Mouse (Mus musculus) MEL (cell line): Measurements from ENCODE around the gene Cacna1g. TPM values are rescaled to one million over a fixed set of nuclear protein-coding genes. Genes with fewer than 3 reads are reported as not detected.

Experiments used
- DNase-seq: peaks from one replicate; pipeline ENCODE4 v3.0.0; 2011; ENCODE audit warnings: low read depth, low spot score
- H3K27ac ChIP-seq: 2 replicates; pipeline ENCODE4 v1.5.1; 2012; ENCODE audit warnings: low read depth, mild to moderate bottlenecking, control low read depth, low read length, moderate library complexity; ENCODE audit not compliant: control insufficient read depth
- H3K27me3 ChIP-seq, 2 experiments: fragments of 150-350 bp in 1 of 2; sonication (generic) in 1 of 2; 2 replicates each; pipeline ENCODE4 v1.6.1; 2012; ENCODE audit warnings: low read length in 2 of 2, mild to moderate bottlenecking in 2 of 2, improper control_type of control experiment in 1 of 2, moderate library complexity in 1 of 2; ENCODE audit not compliant: insufficient read depth in 2 of 2, control insufficient read depth in 1 of 2
- H3K36me3 ChIP-seq, 2 experiments: 2 replicates each; pipeline ENCODE4 v1.6.1; 2012 to 2014; ENCODE audit warnings: low read length in 2 of 2, improper control_type of control experiment in 1 of 2, inconsistent platforms in 1 of 2, mild to moderate bottlenecking in 1 of 2; ENCODE audit not compliant: insufficient read depth in 2 of 2, control insufficient read depth in 1 of 2
- H3K4me1 ChIP-seq, 2 experiments: fragments of 150-350 bp in 1 of 2; sonication (generic) in 1 of 2; 2 replicates each; pipeline ENCODE4 v1.6.1; 2012; ENCODE audit warnings: low read length in 2 of 2, improper control_type of control experiment in 1 of 2, mild to moderate bottlenecking in 1 of 2; ENCODE audit not compliant: insufficient read depth in 2 of 2, control insufficient read depth in 1 of 2
- H3K4me3 ChIP-seq, 2 experiments: fragments of 150-350 bp in 1 of 2; sonication (generic) in 1 of 2; 2 replicates each; pipeline ENCODE4 v1.5.1; 2012; ENCODE audit warnings: low read depth in 2 of 2, low read length in 2 of 2, mild to moderate bottlenecking in 2 of 2, moderate library complexity in 2 of 2, control low read depth in 1 of 2, improper control_type of control experiment in 1 of 2; ENCODE audit not compliant: control insufficient read depth in 1 of 2, insufficient read depth in 1 of 2
- H3K79me2 ChIP-seq: 2 replicates; pipeline ENCODE4 v1.6.1; 2012; ENCODE audit warnings: mild to moderate bottlenecking, low read length, moderate library complexity; ENCODE audit not compliant: control insufficient read depth, poor library complexity, insufficient read depth
- H3K9ac ChIP-seq: 2 replicates; pipeline ENCODE4 v1.6.1; 2012; ENCODE audit warnings: low read depth, mild to moderate bottlenecking, control low read depth, low read length, moderate library complexity; ENCODE audit not compliant: control insufficient read depth, poor library complexity, severe bottlenecking
- H3K9me3 ChIP-seq: fragments of 150-350 bp; sonication (generic); replicated peaks from 2 replicates; pipeline ENCODE4 v1.6.1; 2012; ENCODE audit warnings: mild to moderate bottlenecking, low read length, improper control_type of control experiment, moderate library complexity; ENCODE audit not compliant: insufficient read depth
- CTCF ChIP-seq, 3 experiments: IDR thresholded peaks in 2 of 3; conservative IDR thresholded peaks in 1 of 3; 2 replicates each; pipeline ENCODE4 v1.5.1; 2011 to 2012; ENCODE audit warnings: low read length in 3 of 3, low read depth in 2 of 3, mild to moderate bottlenecking in 2 of 3, improper control_type of control experiment in 1 of 3, inconsistent platforms in 1 of 3, mixed read lengths in 1 of 3, moderate library complexity in 1 of 3; ENCODE audit not compliant: control insufficient read depth in 1 of 3, insufficient read depth in 1 of 3, poor library complexity in 1 of 3, severe bottlenecking in 1 of 3
- ELF1 ChIP-seq: IDR thresholded peaks from 2 replicates; pipeline ENCODE4 v1.6.1; 2014; ENCODE audit warnings: low read depth, mild to moderate bottlenecking, inconsistent platforms, low read length, improper control_type of control experiment, moderate library complexity
- HCFC1 ChIP-seq: IDR thresholded peaks from 2 replicates; pipeline ENCODE4 v1.6.1; 2012; ENCODE audit warnings: low read depth, mild to moderate bottlenecking, inconsistent platforms, low read length, improper control_type of control experiment, moderate library complexity
- MAZ ChIP-seq: IDR thresholded peaks from 2 replicates; pipeline ENCODE4 v1.6.1; 2012; ENCODE audit warnings: low read depth, mild to moderate bottlenecking, inconsistent platforms, low read length, improper control_type of control experiment
- MEF2A ChIP-seq: IDR thresholded peaks from 2 replicates; pipeline ENCODE4 v1.6.1; 2014; ENCODE audit warnings: low read depth, mild to moderate bottlenecking, inconsistent platforms, low read length, improper control_type of control experiment; ENCODE audit not compliant: poor library complexity, insufficient replicate concordance, severe bottlenecking; ENCODE audit errors: extremely low read depth
- MXI1 ChIP-seq: IDR thresholded peaks from 2 replicates; pipeline ENCODE4 v1.6.1; 2011; ENCODE audit warnings: mild to moderate bottlenecking, low read depth, low read length, improper control_type of control experiment
- MYB ChIP-seq: IDR thresholded peaks from 2 replicates; pipeline ENCODE4 v1.6.1; 2011; ENCODE audit warnings: mild to moderate bottlenecking, low read depth, low read length, improper control_type of control experiment
- MYC ChIP-seq: IDR thresholded peaks from 2 replicates; pipeline ENCODE4 v1.6.1; 2011; ENCODE audit warnings: low read depth, mild to moderate bottlenecking, low read length, improper control_type of control experiment, moderate library complexity
- NRF1 ChIP-seq: IDR thresholded peaks from 2 replicates; pipeline ENCODE4 v1.6.1; 2014; ENCODE audit warnings: low read depth, mild to moderate bottlenecking, inconsistent platforms, low read length, improper control_type of control experiment, moderate library complexity; ENCODE audit not compliant: poor library complexity, insufficient read depth, severe bottlenecking
- POLR2A ChIP-seq, 2 experiments: IDR thresholded peaks; 2 replicates each; pipeline ENCODE4 v1.6.1; 2011 to 2012; ENCODE audit warnings: low read length in 2 of 2, mild to moderate bottlenecking in 2 of 2, control low read depth in 1 of 2, improper control_type of control experiment in 1 of 2, low read depth in 1 of 2, moderate library complexity in 1 of 2; ENCODE audit not compliant: control insufficient read depth in 1 of 2, insufficient read depth in 1 of 2, poor library complexity in 1 of 2
- RCOR1 ChIP-seq: IDR thresholded peaks from 2 replicates; pipeline ENCODE4 v1.6.1; 2012; ENCODE audit warnings: low read depth, mild to moderate bottlenecking, inconsistent platforms, low read length, improper control_type of control experiment
- SIN3A ChIP-seq: IDR thresholded peaks from 2 replicates; pipeline ENCODE4 v1.6.1; 2012; ENCODE audit warnings: low read length, improper control_type of control experiment, inconsistent platforms
- UBTF ChIP-seq: IDR thresholded peaks from 2 replicates; pipeline ENCODE4 v1.6.1; 2012; ENCODE audit warnings: low read depth, mild to moderate bottlenecking, inconsistent platforms, low read length, improper control_type of control experiment, moderate library complexity, borderline replicate concordance; ENCODE audit not compliant: insufficient read depth
- ZC3H11A ChIP-seq: IDR thresholded peaks from 2 replicates; pipeline ENCODE4 v1.6.1; 2012; ENCODE audit warnings: low read depth, mild to moderate bottlenecking, inconsistent platforms, low read length, improper control_type of control experiment
- ZKSCAN1 ChIP-seq: IDR thresholded peaks from 2 replicates; pipeline ENCODE4 v1.6.1; 2012; ENCODE audit warnings: low read depth, mild to moderate bottlenecking, inconsistent platforms, low read length, improper control_type of control experiment, moderate library complexity
- ZNF384 ChIP-seq: IDR thresholded peaks from 2 replicates; pipeline ENCODE4 v1.6.1; 2012; ENCODE audit warnings: low read depth, mild to moderate bottlenecking, inconsistent platforms, low read length, improper control_type of control experiment
- polyA plus RNA-seq, 2 experiments: library from polyadenylated mRNA; stranded (reverse) in 1 of 2; unstranded in 1 of 2; fragments of >175 nt in 1 of 2; fragments of >200 nt in 1 of 2; gene quantifications; 2 replicates each; pipeline versions ENCODE4 v1.2.1 to v1.2.4; 2012; ENCODE audit warnings: low replicate concordance in 2 of 2, low read depth in 1 of 2; ENCODE audit not compliant: insufficient read length in 2 of 2, insufficient read depth in 1 of 2, missing spikeins in 1 of 2
- total RNA-seq: library from RNA; depleted of rRNA; stranded (reverse); fragments of 300-350 nt; gene quantifications from 2 replicates; pipeline ENCODE4 v1.2.3, GENCODE M21; 2012

The Cacna1g gene
- total and polyA plus RNA-seq, 3 experiments = 0.01 to 0.04 TPM; not detected in 1

DNA sequence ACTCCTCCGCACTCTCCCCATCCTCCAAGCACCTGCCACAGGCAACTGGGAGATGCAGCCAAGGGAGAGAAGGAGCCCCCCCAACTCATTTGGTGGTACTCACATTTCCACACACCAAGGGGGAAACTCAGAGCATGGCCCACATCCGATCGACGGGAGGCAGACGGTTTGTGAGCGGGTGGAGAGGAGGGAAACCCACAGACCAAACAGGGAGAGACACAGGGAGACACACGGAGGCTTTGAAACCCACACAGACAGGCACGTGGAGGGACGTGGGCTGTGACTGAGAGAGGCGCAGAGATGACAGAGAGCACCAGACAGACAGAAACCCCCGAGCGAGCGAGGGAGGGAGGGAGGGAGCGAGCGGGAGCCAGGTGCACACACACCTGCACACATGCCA, 49.6 kb downstream of the Cacna1g start:
- Histone ChIP-seq H3K4me3 (no peak overlapping the region), H3K27ac (no peak overlapping the region), H3K9ac (no peak overlapping the region), H3K4me1 (no peaks in the 10 kb centered on the region), H3K9me3 (no peaks in the 10 kb centered on the region), H3K27me3 (peaks cover 9 to 20% of the 10 kb centered on the region in 2 experiments), H3K79me2 (no peaks in the 10 kb centered on the region), H3K36me3 (no peaks in the 10 kb centered on the region)
- DNase-seq = no peak
- TF ChIP-seq MAZ (no peak), ELF1 (no peak), UBTF (no peak), MYC (no peak), MXI1 (no peak), CTCF (IDR thresholded peaks at IDR 0.05 in 2 of 3, conservative IDR thresholded peaks at IDR 0.05 in 1 of 3; ENCODE audit: control insufficient read depth in 1 of 3, insufficient read depth in 1 of 3, low read depth in 2 of 3, low read length in 3 of 3, poor library complexity in 1 of 3, severe bottlenecking in 1 of 3) (no peak), NRF1 (no peak)

DNA sequence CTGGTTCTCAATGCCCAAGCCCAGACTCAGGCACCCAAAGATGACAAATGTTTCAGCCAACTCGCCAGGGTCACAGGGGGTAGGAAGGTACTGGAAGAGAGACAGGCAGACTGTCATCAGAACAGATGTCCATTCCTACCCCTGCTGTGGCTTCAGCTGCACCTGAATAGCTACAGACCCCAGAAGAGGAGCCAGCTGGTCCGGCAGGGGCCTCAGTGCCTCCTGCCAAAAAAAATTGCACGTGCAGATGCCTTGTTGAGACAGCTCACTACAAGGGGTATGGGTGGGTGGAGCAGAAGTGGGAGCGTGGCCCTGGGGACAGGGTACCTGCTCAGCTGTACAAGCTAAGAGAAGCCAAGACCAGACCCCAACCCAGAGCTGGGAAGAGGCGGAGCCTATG, 50.1 kb downstream of the Cacna1g start:
- no peak overlapping the region for H3K9ac ChIP-seq
- H3K27ac ChIP-seq = no peak overlapping the region
- no peaks in the 10 kb centered on the region for H3K79me2 ChIP-seq
- no peaks in the 10 kb centered on the region for H3K9me3 ChIP-seq
- H3K36me3 ChIP-seq = no peaks in the 10 kb centered on the region
- no peaks in the 10 kb centered on the region for H3K4me1 ChIP-seq
- DNase-seq = no peak
- TF ChIP-seq MYC (no peak), MYB (no peak), SIN3A (no peak), ZKSCAN1 (no peak), RCOR1 (no peak), HCFC1 (no peak), ZC3H11A (no peak), CTCF (IDR thresholded peaks at IDR 0.05 in 2 of 3, conservative IDR thresholded peaks at IDR 0.05 in 1 of 3; ENCODE audit: control insufficient read depth in 1 of 3, insufficient read depth in 1 of 3, low read depth in 2 of 3, low read length in 3 of 3, poor library complexity in 1 of 3, severe bottlenecking in 1 of 3) (no peak), MEF2A (no peak), ZNF384 (no peak), POLR2A (IDR thresholded peaks at IDR 0.05; ENCODE audit: control insufficient read depth in 1 of 2, insufficient read depth in 1 of 2, low read depth in 1 of 2, low read length in 2 of 2, poor library complexity in 1 of 2) (no peak)
- TF ChIP-seq, all 39 proteins: peak for 0
- Histone ChIP-seq H3K4me3 (no peak overlapping the region), H3K27me3 (peaks cover 8 to 21% of the 10 kb centered on the region in 2 experiments)
